Mouse (Mus musculus): Measurements from ENCODE around the gene L3mbtl4.
A peak's percentile ranks its signal among the peaks of the same experiment; 100 is the strongest.
"Not testable (repeated sequence)": the region's sequence is repeated elsewhere in the genome, so short reads cannot be mapped to it uniquely, and the experiment has no call there.

Gene L3mbtl4

GRCm38 (mm10) chr17:68371101-68371500 is 97.5 kb downstream of the L3mbtl4 start:
- no peak for DNase-seq (ENCODE audit: inconsistent age in 2 of 2, low spot score in 1 of 2)

GRCm38 (mm10) chr17:68388481-68388880 is 114.9 kb downstream of the L3mbtl4 start:
- no peak for DNase-seq (ENCODE audit: inconsistent age in 2 of 2, low spot score in 1 of 2)

GRCm38 (mm10) chr17:68405993-68406392 is 132.4 kb downstream of the L3mbtl4 start:
- no peak for DNase-seq (ENCODE audit: inconsistent age in 2 of 2, low spot score in 1 of 2)

- DNase-seq (ENCODE audit: inconsistent age in 2 of 2, low spot score in 1 of 2) = not testable (repeated sequence)
Measured at GRCm38 (mm10) chr17:68407121-68407520, 133.5 kb downstream of the L3mbtl4 start.

- no peak for DNase-seq (ENCODE audit: inconsistent age in 2 of 2, low spot score in 1 of 2)
Measured at GRCm38 (mm10) chr17:68422663-68423498, 149.3 kb downstream of the L3mbtl4 start.

- DNase-seq (ENCODE audit: inconsistent age in 2 of 2, low spot score in 1 of 2) = no peak
Measured at GRCm38 (mm10) chr17:68433576-68433975, 160.0 kb downstream of the L3mbtl4 start.

GRCm38 (mm10) chr17:68450921-68451320 is 177.3 kb downstream of the L3mbtl4 start:
- peak in 1 of 2 experiments; percentile 56 for DNase-seq (ENCODE audit: inconsistent age in 2 of 2, low spot score in 1 of 2)

- DNase-seq (ENCODE audit: inconsistent age in 2 of 2, low spot score in 1 of 2) = no peak
Measured at GRCm38 (mm10) chr17:68461471-68461870, 187.9 kb downstream of the L3mbtl4 start.

GRCm38 (mm10) chr17:68467311-68467710 is 193.7 kb downstream of the L3mbtl4 start:
- DNase-seq (ENCODE audit: inconsistent age in 2 of 2, low spot score in 1 of 2) = no peak

GRCm38 (mm10) chr17:68490065-68490691 is 216.6 kb downstream of the L3mbtl4 start:
- no peak for DNase-seq (ENCODE audit: inconsistent age in 2 of 2, low spot score in 1 of 2)

- no peak for DNase-seq (ENCODE audit: inconsistent age in 2 of 2, low spot score in 1 of 2)
Measured at GRCm38 (mm10) chr17:68492231-68492630, 218.6 kb downstream of the L3mbtl4 start.

GRCm38 (mm10) chr17:68502998-68503397 is 229.4 kb downstream of the L3mbtl4 start:
- DNase-seq (ENCODE audit: inconsistent age in 2 of 2, low spot score in 1 of 2) = not testable (repeated sequence)

- no peak for DNase-seq (ENCODE audit: inconsistent age in 2 of 2, low spot score in 1 of 2)
Measured at GRCm38 (mm10) chr17:68559698-68560097, 286.1 kb downstream of the L3mbtl4 start.

GRCm38 (mm10) chr17:68560264-68560663 is 286.7 kb downstream of the L3mbtl4 start:
- no peak for DNase-seq (ENCODE audit: inconsistent age in 2 of 2, low spot score in 1 of 2)

GRCm38 (mm10) chr17:68571806-68572205 is 298.2 kb downstream of the L3mbtl4 start:
- no peak for DNase-seq (ENCODE audit: inconsistent age in 2 of 2, low spot score in 1 of 2)

- DNase-seq (ENCODE audit: inconsistent age in 2 of 2, low spot score in 1 of 2) = no peak
Measured at GRCm38 (mm10) chr17:68585195-68585594, 311.6 kb downstream of the L3mbtl4 start.

- DNase-seq (ENCODE audit: inconsistent age in 2 of 2, low spot score in 1 of 2) = no peak
Measured at GRCm38 (mm10) chr17:68591619-68592018, 318.0 kb downstream of the L3mbtl4 start.

- DNase-seq (ENCODE audit: inconsistent age in 2 of 2, low spot score in 1 of 2) = no peak
Measured at GRCm38 (mm10) chr17:68602744-68603143, 329.1 kb downstream of the L3mbtl4 start.

GRCm38 (mm10) chr17:68607691-68608090 is 334.1 kb downstream of the L3mbtl4 start:
- DNase-seq (ENCODE audit: inconsistent age in 2 of 2, low spot score in 1 of 2) = peak; percentile 13 to 52

- DNase-seq (ENCODE audit: inconsistent age in 2 of 2, low spot score in 1 of 2) = no peak
Measured at GRCm38 (mm10) chr17:68611247-68611646, 337.6 kb downstream of the L3mbtl4 start.

- no peak for DNase-seq (ENCODE audit: inconsistent age in 2 of 2, low spot score in 1 of 2)
Measured at GRCm38 (mm10) chr17:68625281-68625680, 351.7 kb downstream of the L3mbtl4 start.
